Comparison of ENCODE assay signal across 19 mouse cellular contexts in genomic region chr8:104886223-104886926, GRCm38 (mm10). TPM values are rescaled to one million over a fixed set of nuclear protein-coding genes. Genes with fewer than 3 reads are reported as not detected.
"Had no signal": no experiment of that assay in that cellular context is flagged by ENCODE, and none has a peak within 500 bp of the region (broad histone marks: within the 10 kb centered on the region; RNA-seq: fewer than 3 reads in every experiment).

No protein-coding gene starts in this region.

RNA-seq across cellular contexts. Expression of gene Ces2c, which starts 39.5 kb away (rescaled TPM):
- total RNA-seq: layer of hippocampus, adult 18-20 months; layer of hippocampus, postnatal 14 days; left cerebral cortex, adult 8-10 months; left cerebral cortex, postnatal 14 days; left cerebral cortex, postnatal 4 days; megakaryocyte-erythroid progenitor cell, adult 5-6 weeks; midbrain, postnatal 0 days had no signal
- polyA plus RNA-seq: limb, embryonic 12.5 days; limb, embryonic 15.5 days; liver, embryonic 11.5 days; lung, embryonic 14.5 days; lung, postnatal 0 days; macrophage; midbrain, embryonic 11.5 days; midbrain, embryonic 14.5 days; midbrain, postnatal 0 days; neural tube, embryonic 11.5 days; neural tube, embryonic 14.5 days; testis, adult 2 months had no signal

RNA-seq across cellular contexts. Expression of gene Ces2e, which starts 39.7 kb away (rescaled TPM):
- total RNA-seq: layer of hippocampus, adult 18-20 months; layer of hippocampus, postnatal 14 days; left cerebral cortex, postnatal 4 days; megakaryocyte-erythroid progenitor cell, adult 5-6 weeks; midbrain, postnatal 0 days had no signal
- polyA plus RNA-seq: limb, embryonic 12.5 days; liver, embryonic 11.5 days; macrophage; midbrain, embryonic 11.5 days; midbrain, embryonic 14.5 days; midbrain, postnatal 0 days; neural tube, embryonic 11.5 days; neural tube, embryonic 14.5 days had no signal

RNA-seq across cellular contexts. Expression of gene Ces2b, which starts 55.0 kb away (rescaled TPM):
- total RNA-seq: layer of hippocampus, adult 18-20 months; megakaryocyte-erythroid progenitor cell, adult 5-6 weeks had no signal
- polyA plus RNA-seq: limb, embryonic 12.5 days; liver, embryonic 11.5 days; macrophage; spleen, adult 2 months had no signal
